Mouse (Mus musculus): Measurements from ENCODE around the gene Tas2r116. TPM values are rescaled to one million over a fixed set of nuclear protein-coding genes. Genes with fewer than 3 reads are reported as not detected.

The Tas2r116 gene
- not detected in 2 replicates for polyA plus RNA-seq (2012; rRNA removed)

DNA sequence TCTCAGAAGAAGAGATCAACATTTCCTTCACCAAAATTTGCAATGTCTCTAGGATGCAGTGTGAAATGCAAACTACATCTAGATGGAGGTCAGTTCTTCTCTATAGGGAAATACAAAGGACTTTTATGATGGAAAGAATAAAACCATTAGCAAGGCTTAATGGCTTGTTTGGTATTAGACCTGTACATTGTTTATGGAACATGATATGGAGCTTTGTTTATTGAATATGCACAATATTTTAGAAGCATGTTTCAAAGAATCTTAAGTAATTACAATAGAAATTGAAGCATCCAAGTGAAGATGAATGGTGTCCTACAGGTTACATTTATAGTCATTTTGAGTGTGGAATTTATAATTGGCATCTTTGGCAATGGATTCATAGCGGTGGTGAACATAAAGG is at the start of gene Tas2r116:
Gene Tas2r116, plus strand, starts transcription at position 301 of the 400 bp plus-strand sequence.

DNA sequence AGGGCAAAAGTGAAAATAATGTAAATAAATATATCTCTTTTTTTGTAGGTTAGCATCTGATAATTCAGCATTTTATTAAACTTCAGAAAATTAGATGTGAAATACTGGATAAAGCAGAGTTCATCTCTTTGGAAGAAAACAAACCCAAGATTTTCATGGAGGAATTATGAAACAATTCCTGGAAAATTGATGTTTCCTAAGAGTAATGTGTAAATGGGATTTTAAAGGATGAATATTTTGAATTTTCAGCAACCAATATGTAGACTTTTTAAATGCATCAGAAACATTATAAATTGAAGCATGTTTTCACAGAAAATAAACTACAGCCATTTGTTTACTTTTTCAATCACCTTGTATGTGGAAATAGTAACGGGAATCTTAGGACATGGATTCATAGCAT is 8.4 kb upstream of the Tas2r116 start, which contains the start of gene Tas2r123:
Gene Tas2r123, plus strand, starts transcription at position 301 of the 400 bp plus-strand sequence.

DNA sequence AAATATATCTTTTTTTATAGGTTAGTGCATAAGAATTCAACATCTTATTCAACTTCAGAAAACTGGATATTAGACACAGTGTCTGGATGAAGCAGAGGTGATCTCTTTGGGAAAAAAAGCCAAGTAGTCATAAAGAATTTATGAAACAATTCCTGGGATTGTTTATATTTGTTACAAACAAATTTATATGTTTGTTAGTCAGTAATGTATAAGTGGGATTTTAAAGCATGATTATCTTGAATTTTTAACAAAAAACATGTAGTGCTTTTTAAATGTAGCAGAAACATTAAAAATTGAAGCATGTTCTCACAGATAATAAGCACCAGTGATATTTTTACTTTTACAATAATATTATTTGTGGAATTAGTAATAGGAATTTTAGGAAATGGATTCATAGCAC is 12.5 kb downstream of the Tas2r116 start, which contains the start of gene Tas2r110:
Gene Tas2r110, plus strand, starts transcription at position 301 of the 400 bp plus-strand sequence.

DNA sequence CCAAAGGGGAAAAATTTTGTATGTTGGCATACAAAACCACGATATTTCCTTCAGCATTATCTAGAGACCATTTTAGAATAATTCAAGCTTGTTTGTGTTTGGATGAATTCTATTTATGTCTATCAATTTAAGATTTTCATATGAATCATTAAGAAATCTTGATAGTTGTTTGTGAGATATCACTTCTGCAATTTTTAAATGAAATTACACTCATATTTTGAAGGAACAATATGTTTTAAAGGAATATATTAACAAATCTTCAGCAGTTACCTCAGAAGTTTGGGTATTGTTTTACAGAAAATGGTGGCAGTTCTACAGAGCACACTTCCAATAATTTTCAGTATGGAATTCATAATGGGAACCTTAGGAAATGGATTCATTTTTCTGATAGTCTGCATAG is 37.5 kb downstream of the Tas2r116 start, which contains the start of gene Tas2r113:
Gene Tas2r113, plus strand, starts transcription at position 301 of the 400 bp plus-strand sequence.

Other genes starting within 250 kb of the Tas2r116 start
- not detected in 2 replicates for gene A630073D07Rik, start 203.9 kb upstream of the Tas2r116 start, polyA plus RNA-seq (2012; rRNA removed)
- not detected in 2 replicates for gene Tas2r120, start 198.5 kb upstream of the Tas2r116 start, polyA plus RNA-seq (2012; rRNA removed)
- not detected in 2 replicates for gene Tas2r121, start 154.4 kb upstream of the Tas2r116 start, polyA plus RNA-seq (2012; rRNA removed)
- gene Tas2r122, start 143.5 kb upstream of the Tas2r116 start, polyA plus RNA-seq (2012; rRNA removed) = not detected in 2 replicates
- gene Tas2r115, start 117.4 kb upstream of the Tas2r116 start, polyA plus RNA-seq (2012; rRNA removed) = not detected in 2 replicates
- gene Tas2r124, start 100.7 kb upstream of the Tas2r116 start, polyA plus RNA-seq (2012; rRNA removed) = not detected in 2 replicates
- gene Tas2r102, start 93.3 kb upstream of the Tas2r116 start, polyA plus RNA-seq (2012; rRNA removed) = not detected in 2 replicates
- not detected in 2 replicates for gene Tas2r136, start 77.3 kb upstream of the Tas2r116 start, polyA plus RNA-seq (2012; rRNA removed)
- not detected in 2 replicates for gene Tas2r117, start 52.6 kb upstream of the Tas2r116 start, polyA plus RNA-seq (2012; rRNA removed)
- gene Tas2r123, start 8.3 kb upstream of the Tas2r116 start, polyA plus RNA-seq (2012; rRNA removed) = not detected in 2 replicates
- not detected in 2 replicates for gene Tas2r110, start 12.6 kb downstream of the Tas2r116 start, polyA plus RNA-seq (2012; rRNA removed)
- not detected in 2 replicates for gene Tas2r113, start 37.6 kb downstream of the Tas2r116 start, polyA plus RNA-seq (2012; rRNA removed)
- gene Tas2r125, start 54.2 kb downstream of the Tas2r116 start, polyA plus RNA-seq (2012; rRNA removed) = not detected in 2 replicates
- gene Tas2r129, start 95.7 kb downstream of the Tas2r116 start, polyA plus RNA-seq (2012; rRNA removed) = not detected in 2 replicates
- gene Tas2r131, start 102.5 kb downstream of the Tas2r116 start, polyA plus RNA-seq (2012; rRNA removed) = not detected in 2 replicates
- not detected in 2 replicates for gene Tas2r109, start 125.5 kb downstream of the Tas2r116 start, polyA plus RNA-seq (2012; rRNA removed)
- not detected in 2 replicates for gene Tas2r103, start 181.7 kb downstream of the Tas2r116 start, polyA plus RNA-seq (2012; rRNA removed)
- not detected in 2 replicates for gene Tas2r140, start 200.4 kb downstream of the Tas2r116 start, polyA plus RNA-seq (2012; rRNA removed)
- gene Smim10l1, start 249.5 kb downstream of the Tas2r116 start, polyA plus RNA-seq (2012; rRNA removed) = 157 and 278 TPM in 2 replicates

Data from ovary, adult 2 months (tissue).